Mouse (Mus musculus) c-Kit-negative CD71-positive TER-119-positive erythroid progenitor cells, embryonic 14.5 days (primary cell): ENCODE measurements around the gene Spin2e.
"Not testable (repeated sequence)": the region's sequence is repeated elsewhere in the genome, so short reads cannot be mapped to it uniquely, and the experiment has no call there.

ENCODE experiments used
- DNase-seq: peaks from one replicate; pipeline ENCODE4 v3.0.0-alpha.2; 2013; ENCODE audit warnings: low read depth, low spot score

Spin2e gene

DNA sequence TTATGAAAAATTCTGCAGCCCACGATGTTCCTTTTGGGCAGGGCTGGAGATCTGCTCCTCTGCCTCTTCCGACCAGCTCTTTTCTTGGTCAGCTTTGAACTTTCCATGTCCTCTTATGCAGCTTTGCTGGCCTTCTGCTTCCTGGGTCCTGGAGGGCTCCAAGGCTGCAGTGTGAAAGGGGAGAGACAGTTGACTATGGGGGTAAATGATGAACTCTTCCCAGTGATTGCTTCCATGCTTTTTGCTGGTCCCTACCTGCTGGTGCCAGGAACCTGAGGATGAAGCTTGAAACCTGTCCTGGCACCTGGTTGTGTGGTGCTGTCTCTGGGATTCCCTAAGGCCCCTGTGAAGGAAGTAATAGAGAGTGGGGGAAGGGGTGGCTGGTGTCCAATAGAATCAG lies at the start of gene Spin2e:
Gene Spin2e (minus strand): TSS at position 101 of the 400 bp plus-strand sequence.
- DNase-seq, result not testable (repeated sequence)

- DNase-seq, result not testable (repeated sequence)
Observed at GRCm38 (mm10) chrX:31574183-31574582, 44.5 kb downstream of the Spin2e start, which contains the start of gene Gm21883. Gene Gm21883, minus strand, starts transcription at chrX:31574283.
